Mouse (Mus musculus): ENCODE measurements at regions not wholly inside any gene's neighbourhood (a gene's known extent, or its start where the extent isn't known, plus 50 kb on each side); places are given as distances from the start of the nearest gene placed in this dataset.

DNA sequence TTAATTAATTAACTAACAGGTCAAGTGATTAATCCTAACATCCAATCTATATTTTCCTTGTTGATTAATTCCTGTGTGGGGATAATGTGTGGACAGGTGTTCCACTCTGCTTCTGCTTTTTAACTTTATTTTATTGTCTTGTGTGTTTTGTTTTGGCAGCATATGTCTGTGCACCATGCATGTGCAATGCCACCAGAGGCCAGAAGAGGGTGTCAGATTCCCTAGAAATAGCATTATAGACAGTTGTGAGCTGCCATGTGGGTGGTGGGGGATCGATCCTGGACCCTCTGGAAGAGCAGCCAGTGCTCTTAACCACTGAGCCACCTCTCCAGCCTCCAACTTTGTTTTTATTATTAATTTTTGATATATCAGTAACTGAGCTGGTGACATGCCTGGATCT is 65.6 kb downstream of the En1 start:
- ATAC-seq (replicated peaks; ENCODE audit: poor library complexity) = no peak

DNA sequence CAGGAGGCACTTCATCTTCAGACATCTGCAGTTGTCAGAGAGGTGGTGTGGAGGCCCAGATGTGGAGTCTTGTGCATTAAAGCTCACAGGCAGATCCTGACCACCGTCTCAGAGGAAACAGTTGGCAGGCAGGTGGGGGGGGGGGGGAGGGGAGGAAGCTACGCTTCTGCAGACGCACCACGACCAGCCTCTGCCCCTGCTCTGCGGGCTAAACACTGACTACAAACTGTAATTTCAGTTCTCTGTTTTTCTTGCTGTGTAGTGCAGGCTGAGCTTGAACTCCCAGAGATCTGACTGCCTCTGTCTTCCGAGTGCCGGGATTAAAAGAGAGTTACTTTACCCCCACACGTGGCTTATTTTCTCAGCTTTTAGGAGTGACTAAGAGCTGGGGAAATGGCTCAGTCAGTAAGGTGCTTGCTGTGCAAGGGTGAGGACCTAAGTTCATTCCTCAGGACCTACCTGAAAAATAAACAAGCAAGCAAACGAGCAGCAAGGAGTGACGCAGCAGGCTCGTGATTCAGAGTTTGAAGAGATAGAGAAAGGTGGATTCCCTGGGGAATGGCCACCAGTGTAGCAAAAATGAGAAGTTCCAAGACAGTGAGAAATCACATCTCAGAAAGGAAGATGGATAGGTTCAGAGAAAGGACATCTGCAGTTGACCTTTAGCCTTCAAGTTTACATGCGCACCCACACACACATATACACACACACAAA is 81.5 kb downstream of the En1 start:
- no peak for ATAC-seq (replicated peaks; ENCODE audit: poor library complexity)

DNA sequence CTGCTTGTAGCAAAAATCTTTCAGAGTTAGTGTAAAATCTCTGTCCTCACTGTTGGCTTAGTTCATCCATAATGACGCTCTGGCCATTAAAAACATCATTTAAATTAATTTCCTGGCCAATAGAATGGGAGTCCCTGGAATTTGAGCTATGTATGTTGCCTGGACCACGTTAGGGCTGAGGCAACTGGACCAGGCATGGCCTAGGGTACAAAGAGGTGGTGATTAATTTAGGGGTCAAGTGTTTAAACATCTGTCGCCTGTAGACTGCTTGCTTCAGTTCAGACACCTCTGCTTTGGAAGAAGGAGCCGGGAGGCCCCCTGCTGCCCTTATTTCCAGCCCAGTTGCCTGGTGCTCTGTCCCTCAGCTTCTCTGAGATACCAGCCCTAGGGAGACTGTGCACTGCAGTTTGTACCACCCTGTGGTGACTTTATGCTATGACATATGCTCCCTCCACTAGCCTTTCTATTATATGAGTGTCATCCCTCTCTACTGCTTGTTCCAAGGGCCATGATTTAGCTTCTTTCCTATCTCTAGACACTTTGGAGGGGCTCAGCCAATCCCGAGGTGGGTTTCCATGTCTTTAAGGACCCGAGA is 83.5 kb downstream of the En1 start:
- no peak for ATAC-seq (replicated peaks; ENCODE audit: poor library complexity)

DNA sequence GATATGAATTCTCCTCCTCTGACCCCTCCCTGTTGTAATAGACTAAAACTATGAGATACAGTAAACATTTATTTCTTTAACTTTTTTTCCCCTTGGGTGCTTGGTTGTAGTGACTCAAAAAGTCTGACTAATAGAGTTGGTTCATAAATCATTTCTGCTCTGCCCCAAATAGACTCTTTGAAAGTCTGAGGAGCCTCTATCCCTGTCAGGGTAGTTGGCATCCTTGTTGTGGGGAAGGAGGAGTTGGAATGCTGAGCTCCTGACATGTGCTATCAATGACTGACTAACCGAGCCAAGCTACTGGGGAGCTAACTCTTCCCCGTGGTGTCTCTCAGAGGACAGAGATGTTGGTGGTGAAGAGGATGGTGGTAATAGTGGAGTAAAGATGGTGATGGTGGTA is 89.4 kb downstream of the En1 start:
- no peak for ATAC-seq (replicated peaks; ENCODE audit: poor library complexity)

DNA sequence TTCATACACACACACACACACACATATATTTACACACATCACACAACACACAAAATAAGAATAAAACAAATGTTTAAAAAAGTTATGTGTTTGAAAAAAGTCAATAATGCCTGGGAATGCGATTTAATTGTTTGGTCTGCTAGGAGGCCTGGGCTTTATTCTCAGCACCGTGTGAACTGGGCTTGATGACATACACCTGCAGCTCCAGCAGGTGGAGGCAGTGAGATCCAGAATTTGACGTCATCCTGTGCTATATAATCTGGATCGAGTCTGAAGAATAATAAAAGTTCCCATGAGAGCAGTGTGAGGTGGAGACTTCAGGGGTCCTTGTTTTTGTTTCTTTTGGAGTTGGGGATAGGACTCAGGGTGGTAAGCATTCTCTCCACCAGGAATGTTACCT is 96.0 kb downstream of the En1 start:
- ATAC-seq (replicated peaks; ENCODE audit: poor library complexity) = no peak

DNA sequence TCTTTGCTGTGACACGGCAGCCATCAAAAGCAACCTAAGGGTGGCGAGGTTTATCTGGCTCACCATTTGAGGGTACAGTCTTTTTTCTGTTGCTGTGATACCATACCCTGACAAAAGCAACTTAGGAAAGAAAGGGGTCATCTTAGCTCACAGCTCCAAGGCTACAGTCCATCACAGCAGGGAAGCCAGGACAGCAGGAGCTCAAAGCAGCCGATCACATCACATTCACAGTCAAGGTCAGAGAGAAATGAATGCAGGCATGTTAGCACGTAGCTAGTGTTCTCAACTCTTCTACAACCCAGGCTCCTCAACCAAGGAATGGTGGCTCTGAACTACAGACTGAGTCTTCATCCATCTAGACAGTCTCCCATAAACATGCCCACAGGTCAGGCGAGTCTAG is 102.0 kb downstream of the En1 start:
- no peak for ATAC-seq (replicated peaks; ENCODE audit: poor library complexity)

DNA sequence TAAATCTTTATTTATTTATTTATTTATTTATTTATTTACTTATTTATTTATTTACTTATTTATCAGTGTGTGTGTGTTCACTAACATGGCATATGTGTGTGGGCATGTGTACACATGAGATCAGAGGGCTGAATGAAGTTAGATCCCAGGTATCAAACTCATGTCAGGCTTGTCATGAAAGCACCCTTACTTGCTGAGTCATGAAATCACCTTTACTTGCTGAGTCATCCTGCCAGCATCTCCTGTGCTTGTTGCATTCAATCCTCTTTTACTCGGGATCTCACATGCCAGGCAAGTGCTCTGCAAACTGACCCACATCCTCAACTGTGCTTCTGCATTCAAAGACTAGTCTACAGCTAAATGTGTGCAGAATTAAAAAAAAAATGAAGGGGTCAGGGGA is 103.8 kb downstream of the En1 start:
- no peak for ATAC-seq (replicated peaks; ENCODE audit: poor library complexity)

DNA sequence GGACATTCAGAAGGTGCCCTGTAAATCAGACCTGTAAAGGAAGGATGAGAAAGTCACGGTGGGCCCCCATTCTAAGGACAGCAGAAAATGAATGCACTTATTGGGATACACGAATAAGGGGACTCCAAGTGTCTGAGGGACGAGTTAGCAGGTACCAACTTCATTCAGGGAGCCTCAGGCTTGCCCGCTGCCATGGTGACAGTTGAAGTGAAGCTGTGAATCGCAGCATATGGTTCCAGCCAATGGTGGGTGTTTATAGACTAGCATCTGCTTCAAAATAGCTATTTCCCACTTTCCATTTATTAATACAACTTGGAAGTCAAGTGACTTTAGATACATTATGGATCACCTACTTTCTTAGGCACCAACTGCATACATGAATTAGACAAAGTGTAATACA is 106.3 kb downstream of the En1 start:
- no peak for ATAC-seq (replicated peaks; ENCODE audit: poor library complexity)

DNA sequence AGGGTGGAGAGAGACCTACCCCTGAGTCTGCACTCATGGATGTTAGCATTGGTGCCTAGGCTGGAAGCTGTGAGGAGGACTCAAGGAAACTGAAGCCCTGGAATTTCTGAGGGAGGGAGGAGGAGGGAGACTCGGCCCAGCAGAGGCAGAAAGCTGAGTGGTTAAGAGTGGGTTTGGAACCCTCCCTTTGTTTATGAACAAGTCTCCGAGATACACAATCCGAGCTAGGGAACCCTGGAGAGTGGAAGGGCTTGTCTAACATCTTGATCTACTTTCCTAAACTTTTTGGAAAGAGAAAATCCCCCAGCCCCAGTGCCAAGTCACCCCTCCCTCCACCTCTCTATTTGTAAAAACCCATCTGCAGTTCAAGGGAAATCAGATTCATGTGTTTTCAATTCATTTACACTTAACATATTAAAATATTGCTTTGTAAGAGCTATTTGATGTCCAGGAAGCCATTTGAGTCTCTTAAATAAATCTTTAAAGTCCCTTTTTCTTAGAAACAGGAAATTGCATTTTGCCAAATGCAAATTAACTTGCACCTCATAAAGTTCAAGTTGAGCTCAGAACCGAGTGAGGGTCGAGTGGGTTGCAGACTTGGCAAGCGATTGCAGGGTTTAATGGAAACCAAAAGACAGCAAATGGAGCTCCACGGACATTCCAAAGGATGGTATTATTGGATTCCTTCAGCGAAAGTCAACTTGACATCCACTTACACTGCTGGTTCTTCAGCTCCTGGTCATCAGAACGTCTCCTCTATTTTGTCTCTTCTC is 113.1 kb downstream of the En1 start:
- no peak for ATAC-seq (replicated peaks; ENCODE audit: poor library complexity)

DNA sequence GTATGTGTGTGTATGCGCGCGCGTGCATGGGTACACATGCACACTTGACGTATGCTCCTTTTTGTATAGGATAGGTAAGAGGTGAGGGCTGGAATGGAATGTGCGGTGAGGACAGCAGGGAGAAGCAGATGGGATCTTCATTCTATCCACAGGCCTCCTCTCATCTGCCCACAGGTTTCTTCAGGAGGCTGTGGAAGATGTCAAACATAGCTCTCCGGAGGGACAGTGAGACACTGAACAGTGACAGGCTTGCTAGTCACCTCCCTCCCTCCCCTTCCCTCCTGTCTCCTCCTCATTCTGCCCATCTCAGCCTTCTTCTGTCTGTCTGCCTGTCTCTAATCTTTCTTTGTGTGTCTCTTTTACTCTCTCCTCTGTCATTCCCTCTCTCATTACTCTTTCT is 124.6 kb downstream of the En1 start:
- no peak for ATAC-seq (replicated peaks; ENCODE audit: poor library complexity)

DNA sequence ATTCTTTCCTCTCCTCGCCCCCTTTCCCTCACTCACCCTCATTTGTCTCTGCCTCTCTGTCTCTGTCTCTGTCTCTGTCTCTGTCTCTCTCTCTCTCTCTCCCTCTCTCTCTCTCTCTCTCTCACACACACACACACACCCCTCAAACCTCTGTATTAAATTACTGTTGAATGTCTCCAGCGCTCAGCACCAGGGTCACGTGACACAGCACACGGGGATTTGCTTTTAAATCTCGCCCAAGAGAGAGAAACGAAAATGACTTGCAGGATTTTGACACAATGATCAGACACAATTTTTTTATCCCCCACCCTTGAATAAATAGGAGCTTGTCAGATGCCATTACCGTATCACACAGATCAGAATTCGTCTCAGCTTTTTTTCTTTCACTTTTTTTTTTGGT is 125.2 kb downstream of the En1 start:
- ATAC-seq (replicated peaks; ENCODE audit: poor library complexity) = no peak

DNA sequence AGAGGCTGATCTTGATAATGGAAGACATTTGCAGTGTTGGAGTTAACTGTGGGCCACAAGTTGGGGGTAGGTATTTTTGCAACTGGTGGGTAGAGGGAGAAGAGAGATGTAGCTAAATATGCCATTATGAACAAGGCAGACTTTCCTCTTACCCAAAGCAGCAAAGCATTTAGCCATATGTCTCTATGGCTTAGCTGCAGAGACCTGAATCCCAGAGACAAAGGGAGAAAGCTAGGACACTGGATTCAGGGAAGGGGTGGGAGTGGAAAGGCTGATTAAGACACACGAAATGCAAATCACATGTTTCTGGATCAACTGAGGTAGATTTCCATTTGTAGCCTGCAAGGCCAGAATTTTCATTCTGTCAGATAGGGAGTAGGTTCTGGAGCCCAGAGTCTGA is 129.8 kb downstream of the En1 start:
- ATAC-seq (replicated peaks; ENCODE audit: poor library complexity) = no peak

DNA sequence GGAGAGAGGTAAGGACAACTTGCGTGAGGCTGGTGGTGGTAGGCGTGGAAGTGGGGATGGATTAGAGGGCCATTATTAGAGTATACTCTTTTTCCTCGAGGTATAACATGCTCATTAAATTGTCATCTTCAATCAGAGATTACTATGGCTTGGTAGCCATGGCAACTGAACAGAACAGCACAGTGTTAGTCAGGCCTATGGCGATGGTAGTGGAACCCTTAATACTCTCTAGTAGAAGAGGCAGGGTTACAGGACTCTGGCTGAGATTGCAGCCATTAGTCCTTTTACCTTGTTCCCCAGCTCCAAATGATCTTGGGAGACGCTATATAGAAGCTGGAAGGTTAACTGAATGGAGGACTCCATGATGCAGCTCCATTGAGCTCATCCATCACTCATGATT is 131.5 kb downstream of the En1 start:
- no peak for ATAC-seq (replicated peaks; ENCODE audit: poor library complexity)

DNA sequence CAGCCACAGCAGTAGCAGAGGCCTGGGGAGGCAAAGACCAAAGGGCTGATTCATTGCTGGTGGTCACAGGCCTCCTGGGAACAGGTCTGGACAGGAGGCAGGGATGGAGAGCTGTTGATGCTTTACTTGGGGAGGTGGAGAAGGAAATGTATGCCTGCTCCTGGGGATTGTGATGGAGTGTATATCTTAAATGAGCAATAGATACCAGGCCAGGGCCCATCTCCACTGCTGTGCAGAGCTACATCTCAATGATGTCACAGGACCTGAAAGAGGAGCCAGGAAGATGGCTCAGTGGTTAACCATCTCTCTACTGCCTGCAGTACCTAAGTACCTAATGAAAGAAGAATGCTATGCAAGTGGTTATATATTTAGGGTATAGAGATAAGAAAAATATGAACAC is 132.6 kb downstream of the En1 start:
- no peak for ATAC-seq (replicated peaks; ENCODE audit: poor library complexity)

DNA sequence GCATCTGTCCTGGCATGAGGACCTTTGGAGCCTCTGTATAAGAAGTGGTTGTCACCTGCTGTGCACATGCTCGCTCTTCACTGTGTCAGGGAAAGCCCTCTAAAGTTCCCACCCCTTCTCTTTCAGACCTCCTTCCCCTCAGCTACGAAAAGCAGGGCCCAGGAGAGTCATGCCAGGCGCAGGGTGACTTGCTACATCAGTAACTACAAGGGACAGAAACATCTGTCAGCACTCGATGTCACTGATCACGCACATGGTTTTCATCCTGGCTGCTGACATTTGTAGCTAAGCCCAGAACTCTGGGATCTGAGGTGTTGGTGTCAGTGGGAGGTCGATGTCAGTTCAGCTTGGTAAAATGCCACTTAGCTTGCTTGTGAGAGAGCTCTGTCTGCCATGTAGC is 137.3 kb downstream of the En1 start:
- ATAC-seq (replicated peaks; ENCODE audit: poor library complexity) = no peak

DNA sequence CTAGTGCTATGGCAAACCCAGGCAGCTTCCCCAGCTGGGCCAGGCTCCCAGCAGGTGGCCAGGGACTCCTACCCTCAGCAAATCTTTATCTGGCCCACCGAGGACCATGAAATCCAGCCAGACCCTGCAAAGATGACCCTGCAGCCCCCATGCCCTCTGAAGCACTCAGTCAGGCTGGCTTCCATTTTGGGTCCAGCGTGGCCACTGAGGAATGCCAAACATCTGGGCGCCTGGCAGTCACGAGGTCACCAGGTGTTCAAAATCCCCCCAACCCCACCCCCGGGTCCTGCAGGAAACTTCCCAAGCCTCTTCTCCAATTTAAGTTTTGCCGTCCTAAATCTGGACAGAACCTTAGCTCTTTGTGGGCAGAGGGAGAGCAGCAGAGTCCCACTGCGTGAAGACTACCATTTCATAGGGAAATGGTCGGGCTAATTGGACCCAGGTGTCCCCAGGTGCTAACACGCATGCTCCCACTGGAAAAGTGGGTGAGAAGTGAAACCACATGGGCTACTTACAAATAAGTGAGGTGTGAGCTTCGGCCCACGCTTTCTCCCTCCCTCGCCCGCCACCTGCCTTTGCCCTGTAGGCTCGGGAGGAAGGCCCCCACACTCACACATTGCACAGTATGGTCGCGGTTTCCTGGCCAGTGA is 139.0 kb downstream of the En1 start:
- no peak for ATAC-seq (replicated peaks; ENCODE audit: poor library complexity)

DNA sequence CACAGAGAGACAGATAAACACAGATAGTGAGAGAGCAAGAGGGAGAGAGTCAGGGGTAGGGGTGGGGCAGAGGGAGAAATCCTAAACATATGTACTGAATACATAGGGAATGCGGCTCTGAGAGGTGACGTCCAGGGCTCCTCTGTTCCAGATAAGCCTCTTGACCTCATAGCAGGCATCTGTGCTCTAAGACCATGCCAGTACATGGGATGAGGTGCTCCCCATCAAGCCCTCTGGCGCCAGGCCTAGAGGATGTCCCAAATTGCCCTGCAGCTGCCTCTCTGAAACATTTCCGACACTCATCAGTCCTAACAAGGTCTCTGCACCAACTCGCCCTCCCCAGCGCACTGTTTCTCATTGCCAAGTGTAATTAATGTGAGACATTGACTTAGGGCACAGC is 146.7 kb downstream of the En1 start:
- ATAC-seq (replicated peaks; ENCODE audit: poor library complexity) = no peak

DNA sequence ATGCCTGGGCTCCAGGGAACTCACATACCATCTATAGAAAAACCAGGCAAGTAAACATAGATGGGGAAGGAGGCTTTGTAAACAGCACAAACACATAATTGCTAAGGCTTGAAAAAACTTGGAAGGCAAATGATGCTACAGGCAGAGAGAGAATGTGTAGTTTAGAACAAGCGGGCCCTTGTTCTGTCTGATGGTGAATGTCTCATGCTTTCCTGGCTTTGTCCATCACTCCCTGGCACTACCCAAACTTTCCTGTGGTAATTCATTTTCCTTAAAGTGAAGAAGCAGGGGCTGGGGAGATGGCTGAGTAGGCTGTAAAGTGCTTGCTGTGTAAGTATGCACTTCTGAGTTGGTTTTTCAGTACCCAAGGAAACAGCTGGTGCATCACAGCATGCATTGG is 151.2 kb downstream of the En1 start:
- ATAC-seq (replicated peaks; ENCODE audit: poor library complexity) = no peak

DNA sequence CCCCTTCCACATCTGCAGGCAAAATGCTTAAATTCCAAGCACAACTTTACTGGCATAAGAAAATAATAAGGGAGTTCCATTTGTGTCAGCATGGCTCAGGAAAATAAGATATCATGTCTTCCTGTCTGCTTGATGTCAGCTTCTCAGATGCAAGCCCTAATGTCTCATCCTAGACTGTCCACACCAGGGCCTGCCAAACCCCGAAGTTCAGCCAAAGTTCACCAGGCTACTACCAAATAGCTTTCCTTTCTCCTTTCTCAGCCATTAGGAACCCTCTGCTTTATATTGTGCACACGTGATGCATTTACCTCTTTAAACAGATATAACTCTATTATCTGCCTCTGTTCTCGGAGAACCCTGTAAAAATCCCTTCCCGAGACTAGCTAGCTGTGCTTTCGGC is 152.1 kb downstream of the En1 start:
- no peak for ATAC-seq (replicated peaks; ENCODE audit: poor library complexity)

DNA sequence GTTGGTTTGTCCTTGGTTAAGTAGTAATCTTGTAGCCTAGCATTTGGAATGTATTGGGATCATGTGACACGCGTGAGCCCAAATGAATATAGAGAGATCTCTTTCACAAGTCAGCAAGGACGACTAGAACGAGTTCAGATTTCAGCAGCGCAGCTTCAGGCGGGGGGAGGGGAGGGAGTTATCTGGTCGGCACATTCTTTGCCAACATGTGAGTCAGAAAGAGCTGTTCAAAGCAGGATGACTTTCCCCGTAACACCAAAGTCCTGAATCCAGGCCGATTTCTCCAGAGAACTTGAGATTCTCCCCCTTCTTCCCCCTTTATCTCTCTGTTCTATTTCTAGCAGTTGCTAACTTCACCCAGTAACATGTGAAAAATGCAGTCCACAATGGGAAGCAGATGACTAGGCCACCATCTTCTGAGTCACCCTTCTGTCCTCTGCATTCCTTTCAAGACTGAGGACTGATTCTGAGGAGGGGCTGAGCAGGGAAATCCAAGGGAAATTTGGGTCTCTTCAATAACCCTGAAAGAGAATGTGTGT is 155.1 kb downstream of the En1 start:
- ATAC-seq (replicated peaks; ENCODE audit: poor library complexity) = no peak

DNA sequence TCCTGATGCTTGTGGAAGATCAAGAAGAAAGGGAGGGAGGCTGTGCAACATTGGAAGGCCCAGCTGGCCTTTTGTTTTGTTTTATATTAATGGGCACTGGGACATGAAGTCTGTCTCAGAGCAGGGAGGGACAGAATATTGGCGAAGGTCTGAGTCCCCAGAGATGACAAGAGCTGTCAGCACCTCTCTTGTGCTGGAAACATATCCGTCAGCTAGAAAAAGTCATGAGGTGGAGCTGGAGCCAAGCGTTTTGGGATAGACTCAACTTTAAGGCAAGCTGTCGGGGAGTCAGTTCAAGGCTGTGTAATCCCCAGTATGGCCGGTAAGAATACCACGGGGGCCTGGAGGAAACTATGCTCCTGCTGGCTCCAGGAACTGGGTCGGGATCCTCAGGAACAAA is 156.0 kb downstream of the En1 start:
- ATAC-seq (replicated peaks; ENCODE audit: poor library complexity) = no peak

DNA sequence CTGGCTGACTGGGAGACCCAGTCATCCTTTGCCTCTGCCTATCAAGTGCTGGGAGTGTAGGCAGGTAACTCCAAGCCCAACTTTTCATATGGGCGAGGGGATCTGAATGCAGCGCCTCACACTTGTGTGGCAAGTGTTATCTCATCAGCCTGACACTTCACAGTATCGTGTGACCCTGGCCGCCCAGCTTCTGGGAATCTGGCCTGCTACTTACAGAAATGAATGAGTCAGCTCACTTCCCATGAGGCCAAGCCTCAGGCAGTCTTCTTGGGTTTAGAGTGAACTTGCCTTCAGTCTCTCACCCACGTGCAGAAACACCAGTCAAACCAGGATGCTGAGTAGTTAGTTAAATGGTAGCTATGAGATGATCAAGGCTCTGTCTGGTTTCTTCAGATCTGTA is 156.5 kb downstream of the En1 start:
- ATAC-seq (replicated peaks; ENCODE audit: poor library complexity) = no peak
